ENCODE assay signal across 24 mouse cellular contexts in the genomic region with DNA sequence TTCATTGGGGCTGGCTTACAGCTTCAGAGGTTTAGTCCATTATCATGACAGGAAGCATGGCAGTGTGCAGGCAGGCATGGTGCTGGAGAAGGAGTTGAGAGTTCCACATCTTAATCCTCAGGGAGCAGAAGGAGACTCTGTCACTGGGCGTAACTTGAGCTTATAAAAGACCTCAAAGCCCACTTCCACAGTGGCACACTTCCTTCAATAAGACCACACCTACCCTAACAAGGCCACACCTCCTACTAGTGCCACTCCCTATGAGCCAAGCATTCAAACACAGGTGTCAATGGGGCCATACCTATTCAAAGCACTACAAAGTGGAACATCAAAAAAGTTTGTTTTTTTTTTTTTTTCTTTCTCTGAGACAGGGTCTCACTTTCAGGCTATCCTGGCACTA.
"Had no signal": no experiment of that assay in that cellular context is flagged by ENCODE, and none has a peak within 500 bp of the region (broad histone marks: within the 10 kb centered on the region; RNA-seq: fewer than 3 reads in every experiment).

No protein-coding gene starts in this region.

- DNase-seq: gastrocnemius, postnatal 14 days; gastrocnemius, postnatal 36 days; heart, adult 11 months; heart, postnatal 10 days; heart, postnatal 4 days; kidney, adult 18-20 months; kidney, adult 8-10 months; kidney, postnatal 10 days; kidney, postnatal 25 days; kidney, postnatal 4 days; layer of hippocampus, adult 9-11 months; layer of hippocampus, postnatal 36 days; left cerebral cortex, postnatal 4 days had no signal

- H3K27me3 ChIP-seq: heart, embryonic 12.5 days; hindbrain, embryonic 12.5 days; intestine, embryonic 15.5 days; limb, embryonic 13.5 days; limb, embryonic 15.5 days; liver, embryonic 12.5 days had no signal

- H3K4me1 ChIP-seq: intestine, embryonic 15.5 days had no signal

- H3K9me3 ChIP-seq: heart, embryonic 10.5 days; heart, embryonic 12.5 days; hindbrain, embryonic 10.5 days; hindbrain, embryonic 12.5 days; intestine, embryonic 15.5 days; limb, embryonic 13.5 days; limb, embryonic 15.5 days; liver, embryonic 12.5 days had no signal

- ATAC-seq: hindbrain, embryonic 16.5 days; inflammation-experienced regulatory T-cells, adult 6 months; intestine, embryonic 15.5 days; intestine, postnatal 0 days; liver, embryonic 12.5 days had no signal

- H3K4me3 ChIP-seq: heart, embryonic 10.5 days; heart, embryonic 12.5 days; hindbrain, embryonic 10.5 days; hindbrain, embryonic 12.5 days; intestine, embryonic 15.5 days; limb, embryonic 13.5 days; limb, embryonic 15.5 days; liver, embryonic 12.5 days had no signal

- H3K36me3 ChIP-seq: heart, embryonic 10.5 days; heart, embryonic 12.5 days; hindbrain, embryonic 10.5 days; hindbrain, embryonic 12.5 days; intestine, embryonic 15.5 days; limb, embryonic 13.5 days; limb, embryonic 15.5 days; liver, embryonic 12.5 days had no signal
